Mouse (Mus musculus) ovary, adult 18-20 months (tissue): ENCODE results near the gene Slc1a5.

ENCODE experiments used
- DNase-seq: peaks from one replicate; pipeline ENCODE4 v3.0.0; 2022; ENCODE audit warnings: low spot score, mixed read lengths

Slc1a5 gene

DNA sequence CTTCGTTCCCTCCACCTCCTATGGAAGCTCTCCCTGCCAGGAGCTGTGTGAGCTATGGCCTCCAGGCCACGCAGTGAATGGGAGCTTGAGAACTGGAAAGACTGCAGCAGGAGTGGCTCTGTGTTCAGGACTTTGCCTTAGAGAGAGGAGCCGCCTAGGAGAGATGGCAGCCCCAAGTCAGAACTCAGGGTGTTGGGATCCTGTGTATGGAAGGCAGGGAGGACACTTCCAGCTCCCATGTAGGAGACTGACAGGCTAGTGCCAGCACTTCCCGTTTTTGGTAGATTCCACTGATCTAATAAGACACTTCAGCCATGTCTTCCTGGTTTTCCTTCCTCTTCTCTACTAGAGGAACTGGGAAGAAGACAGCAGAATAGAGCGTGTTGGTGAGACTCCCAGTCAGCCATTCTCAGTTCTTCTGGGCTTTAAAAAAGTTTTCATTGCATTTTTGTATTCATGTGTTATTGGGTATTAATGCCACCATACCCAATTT lies 39.2 kb downstream of the Slc1a5 start:
- no peak for DNase-seq

DNA sequence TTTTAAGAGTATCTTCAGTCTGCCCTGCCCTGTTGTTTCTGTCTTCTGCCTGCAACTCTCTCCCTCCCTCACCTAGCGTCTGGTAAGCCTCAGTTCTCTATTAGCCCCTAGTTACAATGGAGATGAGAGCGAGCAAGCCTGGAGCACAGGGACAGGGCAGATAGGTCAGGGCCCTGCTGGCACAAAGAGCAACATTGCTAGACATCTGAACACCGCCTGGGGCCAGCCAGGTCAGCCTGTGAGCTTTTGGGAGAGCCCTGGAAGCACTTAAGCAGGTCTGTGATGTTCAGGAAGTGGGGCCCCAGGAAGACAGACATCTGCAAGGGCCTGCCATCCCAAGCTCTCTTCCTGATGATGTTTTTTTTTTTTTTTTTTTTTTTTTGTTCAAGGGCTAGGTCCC lies 40.0 kb downstream of the Slc1a5 start:
- DNase-seq: no peak

DNA sequence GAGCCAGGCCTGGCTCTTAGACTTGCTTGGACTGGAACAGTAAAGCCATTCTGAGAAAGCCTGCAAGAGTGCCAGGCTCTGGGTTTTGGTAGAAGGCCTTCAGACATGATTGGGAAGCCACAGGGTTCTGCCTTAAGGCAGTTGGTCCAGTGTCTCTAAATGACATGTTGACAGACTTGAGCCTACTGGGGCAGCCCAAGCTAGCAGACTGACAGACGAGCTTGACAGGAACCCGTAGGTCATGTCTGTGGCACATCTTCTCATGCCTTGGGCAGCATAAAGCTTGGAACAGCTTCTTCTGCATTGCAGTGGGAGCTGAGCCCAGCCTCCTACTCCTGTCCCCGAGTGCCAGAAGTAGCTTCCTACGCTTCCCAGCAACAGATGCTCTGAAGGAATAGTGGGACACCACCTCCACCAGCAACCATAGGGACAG lies 40.5 kb downstream of the Slc1a5 start:
- DNase-seq: no peak

DNA sequence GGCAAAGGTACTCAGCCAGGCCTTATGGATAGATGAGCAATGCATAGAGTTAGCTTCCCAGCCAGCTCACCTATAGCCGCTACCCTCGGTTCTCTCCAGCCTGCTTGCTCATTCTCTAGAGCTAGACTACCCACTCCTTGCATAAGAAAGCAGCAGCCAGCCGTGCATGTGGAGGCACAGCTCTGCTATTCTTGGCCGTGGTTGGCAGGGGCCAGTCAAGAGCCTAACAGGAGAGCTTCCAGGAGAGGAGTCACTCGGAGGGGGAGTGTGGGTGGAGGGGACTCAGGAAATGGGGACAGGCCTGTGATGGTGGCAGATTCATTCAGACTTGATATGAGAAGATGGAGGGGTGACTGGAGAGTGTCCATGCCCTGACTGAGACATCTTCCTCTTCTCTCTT lies 42.6 kb downstream of the Slc1a5 start:
- no peak for DNase-seq

DNA sequence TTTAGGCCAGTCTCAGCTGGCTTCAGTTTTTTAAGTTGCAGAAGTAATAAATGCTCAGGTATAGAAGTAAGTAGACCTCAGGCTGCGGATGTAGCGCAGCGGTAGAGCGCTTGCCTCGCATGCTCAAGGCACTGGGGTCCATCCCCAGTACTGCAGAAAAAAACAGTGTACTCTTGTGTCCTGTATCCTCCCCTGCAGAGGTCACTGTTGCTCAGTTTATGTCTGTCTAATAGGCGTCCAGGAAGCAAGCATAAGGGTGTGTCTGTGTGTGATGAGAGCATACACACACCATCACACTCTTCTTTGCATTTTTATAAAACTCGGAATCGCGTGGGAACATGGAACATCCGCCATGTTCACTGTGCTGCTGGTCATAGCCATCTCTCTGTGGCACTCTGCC lies 44.6 kb downstream of the Slc1a5 start:
- no peak for DNase-seq

DNA sequence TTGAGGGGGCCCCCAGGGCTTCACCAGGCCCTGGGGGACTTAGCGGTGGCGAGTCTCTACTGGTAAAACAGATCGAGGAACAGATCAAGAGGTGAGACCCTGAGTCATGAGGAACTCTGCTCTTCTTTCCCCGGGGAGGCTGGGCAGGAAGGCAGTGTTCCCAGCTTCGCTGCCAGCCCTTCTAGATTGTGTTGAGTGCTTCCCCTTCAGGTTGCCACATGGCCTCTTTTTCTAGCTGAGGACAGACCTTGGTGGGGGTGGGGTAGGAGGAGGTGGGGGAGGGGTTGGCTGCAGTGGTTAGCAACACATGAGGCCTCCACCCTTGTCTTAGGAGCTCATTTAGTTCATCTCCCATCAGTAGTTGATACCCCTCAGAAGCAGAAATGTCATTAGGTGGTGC lies 45.4 kb downstream of the Slc1a5 start:
- no peak for DNase-seq

DNA sequence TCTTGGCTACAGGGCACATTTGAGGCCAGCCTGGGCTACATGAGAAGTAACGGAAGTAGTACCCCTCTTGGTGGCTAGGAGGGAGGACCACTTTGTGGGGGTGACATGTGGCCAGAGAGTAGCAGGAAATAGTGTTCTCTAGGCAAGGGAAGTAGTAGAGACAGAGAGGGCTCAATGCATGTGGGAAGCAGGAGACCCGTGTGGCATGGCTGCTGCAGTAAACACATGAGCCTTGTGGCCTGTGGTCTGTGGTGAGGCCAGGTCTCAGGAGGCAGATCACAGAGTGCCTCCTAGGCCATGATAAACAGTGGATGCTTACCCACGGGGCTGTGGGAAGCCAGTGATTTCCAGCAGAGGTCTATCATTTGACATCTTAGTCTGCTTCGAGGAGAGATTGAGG lies 46.1 kb downstream of the Slc1a5 start:
- DNase-seq: no peak

DNA sequence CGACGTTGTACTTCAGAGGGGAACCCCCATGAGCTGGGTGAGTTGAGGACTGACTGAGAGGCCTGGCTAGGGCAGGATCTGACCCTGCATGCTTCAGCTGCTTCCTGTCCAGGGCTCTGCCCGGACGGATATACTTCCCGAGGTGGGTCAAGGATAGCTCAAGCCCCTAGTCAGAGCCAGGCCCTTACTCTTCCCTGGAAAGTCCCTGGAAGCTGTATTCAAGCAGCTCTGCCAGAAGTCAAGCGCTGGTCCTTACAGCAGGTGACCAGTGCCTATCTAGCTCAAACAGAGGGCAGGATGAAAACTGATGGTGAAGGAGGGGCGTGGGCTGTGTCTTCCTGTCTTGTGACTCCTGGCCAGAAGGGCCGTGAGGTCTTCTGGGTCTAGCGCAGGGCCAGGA lies 49.3 kb downstream of the Slc1a5 start:
- DNase-seq: no peak

DNA sequence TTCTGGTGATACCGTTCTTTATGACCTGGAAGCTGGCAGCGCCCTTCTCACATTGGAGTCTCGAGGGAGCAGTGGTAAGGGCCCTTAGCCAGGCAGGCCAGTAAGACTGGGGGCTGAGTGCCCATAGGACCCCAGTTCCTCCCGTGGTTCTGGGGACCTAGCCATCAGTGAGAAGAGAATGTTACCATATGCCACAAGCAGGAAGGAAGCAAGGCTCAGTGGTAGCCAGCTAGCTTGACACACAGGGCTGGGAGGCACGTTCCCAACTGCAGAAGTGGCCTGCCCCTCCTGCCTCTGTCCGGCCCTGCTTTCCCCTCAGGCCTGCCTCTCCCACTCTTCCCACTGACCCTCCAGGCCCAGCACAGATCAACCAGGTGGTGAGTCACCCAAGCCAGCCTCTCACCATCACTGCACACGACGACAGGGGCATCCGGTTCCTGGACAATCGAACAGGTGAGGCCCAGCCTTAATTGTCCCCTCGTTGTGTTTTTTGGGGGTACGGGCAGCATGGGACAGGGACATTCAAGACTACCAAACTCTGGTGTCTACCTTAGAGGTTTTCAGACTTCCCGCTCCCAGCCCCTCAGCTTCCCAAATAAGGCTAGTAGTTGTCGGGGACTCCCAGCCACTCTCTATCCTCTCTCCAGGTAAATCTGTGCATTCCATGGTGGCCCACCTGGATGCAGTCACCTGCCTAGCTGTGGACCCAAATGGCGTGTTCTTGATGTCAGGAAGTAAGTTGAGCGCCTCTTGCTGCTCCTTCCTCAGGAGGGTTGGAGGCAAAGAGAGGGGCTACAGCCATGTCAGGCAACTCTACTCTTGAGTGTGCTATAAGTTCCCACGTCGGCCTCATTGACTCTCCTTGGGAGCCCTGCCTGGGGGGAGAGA lies 57.0 kb downstream of the Slc1a5 start:
- no peak for DNase-seq

DNA sequence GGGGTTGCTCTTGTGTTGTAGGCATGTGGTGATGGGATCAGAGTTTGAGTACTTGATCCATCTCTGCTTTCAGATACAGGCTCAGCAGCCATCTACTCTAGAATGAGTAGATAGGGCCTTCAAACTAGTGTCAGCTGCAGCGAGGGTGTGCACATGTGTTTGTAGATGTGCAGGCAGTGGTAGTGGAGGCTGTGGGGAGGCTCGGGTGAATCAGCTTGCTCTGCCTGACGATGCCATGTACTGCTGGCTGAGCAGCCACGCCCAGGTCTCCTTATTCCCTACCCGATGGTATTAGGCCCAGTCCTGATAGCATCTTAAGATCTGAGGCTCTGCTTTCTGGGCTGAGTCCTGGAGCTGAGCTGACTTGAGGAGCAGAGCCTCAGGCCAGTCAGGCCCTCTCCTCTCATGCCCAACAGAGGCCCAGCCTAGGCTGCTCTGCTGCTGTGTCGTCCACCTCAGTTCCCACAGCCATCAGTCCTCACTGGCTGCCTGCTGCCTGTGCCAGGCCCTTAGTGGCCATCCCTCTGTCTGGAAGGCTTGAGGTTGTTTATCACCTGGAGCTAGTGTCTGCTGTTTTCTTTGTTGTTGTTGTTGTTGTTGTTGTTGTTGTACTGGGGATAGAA lies 57.8 kb downstream of the Slc1a5 start:
- no peak for DNase-seq

DNA sequence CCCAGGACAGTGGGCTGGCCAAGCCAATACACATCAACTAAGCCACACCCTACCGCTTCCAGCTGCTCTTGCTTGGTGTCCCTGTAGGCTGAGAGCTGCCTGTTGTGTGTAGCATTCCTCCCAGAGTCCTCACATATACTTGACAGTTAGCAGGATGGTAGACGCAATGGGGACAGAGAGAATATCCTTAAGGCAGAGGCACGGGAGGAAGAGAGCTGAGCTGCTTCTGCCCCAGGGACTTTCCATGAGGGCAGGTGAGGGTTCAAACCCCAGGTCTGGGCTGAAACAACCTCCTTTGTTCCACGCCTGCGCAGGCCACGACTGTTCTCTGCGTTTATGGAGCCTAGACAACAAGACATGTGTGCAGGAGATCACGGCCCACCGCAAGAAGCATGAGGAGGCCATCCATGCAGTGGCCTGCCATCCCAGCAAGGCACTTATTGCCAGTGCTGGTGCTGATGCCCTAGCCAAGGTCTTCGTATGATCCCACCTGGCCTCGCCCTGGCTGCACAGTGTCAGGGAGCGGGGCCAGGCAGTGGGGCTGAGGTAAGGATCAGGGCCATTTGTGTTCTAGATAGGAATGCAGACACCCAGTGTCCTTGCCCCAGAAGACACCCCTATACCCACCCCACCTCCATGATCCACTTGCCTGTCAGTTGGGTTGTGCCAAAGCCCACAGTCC lies 58.4 kb downstream of the Slc1a5 start:
- no peak for DNase-seq

DNA sequence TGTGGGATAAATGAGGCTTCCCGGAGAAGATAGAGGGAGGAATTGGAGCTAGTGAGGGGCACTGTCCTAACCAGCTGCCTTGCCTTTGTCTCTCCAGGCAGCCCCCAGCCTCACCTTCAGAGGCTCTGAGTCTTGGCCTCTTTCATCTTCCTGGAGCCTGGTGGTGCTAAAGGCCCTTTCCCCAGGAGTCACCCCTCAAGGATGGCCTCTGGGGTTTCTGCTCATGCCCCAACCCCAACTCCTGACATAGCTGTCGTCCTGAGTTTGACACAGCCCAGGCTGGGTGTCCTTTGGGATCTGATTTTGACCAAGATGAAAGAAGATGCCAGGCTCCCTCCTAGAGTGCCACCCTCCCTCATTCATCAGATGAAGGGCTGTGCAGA lies 59.0 kb downstream of the Slc1a5 start:
- DNase-seq: no peak

DNA sequence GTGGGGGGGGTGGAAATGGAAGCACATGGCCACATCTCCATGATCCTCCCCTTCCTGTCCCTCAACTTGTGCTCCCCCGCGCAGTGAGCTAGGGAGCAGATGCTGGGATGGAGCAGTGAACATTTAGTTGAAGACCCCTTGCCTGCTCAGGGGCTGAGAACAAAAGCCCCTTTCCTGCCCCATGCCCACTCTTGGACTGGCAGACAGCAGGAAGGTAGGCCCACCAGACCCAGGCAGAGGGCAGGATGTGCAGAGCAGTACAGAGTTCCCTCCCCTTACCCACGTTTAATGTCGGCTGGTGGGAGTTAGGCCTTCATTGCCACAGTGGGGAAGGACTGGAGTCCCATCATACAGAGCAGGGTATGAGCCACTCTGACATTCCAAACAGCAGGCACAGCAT lies 59.9 kb downstream of the Slc1a5 start:
- DNase-seq: no peak

DNA sequence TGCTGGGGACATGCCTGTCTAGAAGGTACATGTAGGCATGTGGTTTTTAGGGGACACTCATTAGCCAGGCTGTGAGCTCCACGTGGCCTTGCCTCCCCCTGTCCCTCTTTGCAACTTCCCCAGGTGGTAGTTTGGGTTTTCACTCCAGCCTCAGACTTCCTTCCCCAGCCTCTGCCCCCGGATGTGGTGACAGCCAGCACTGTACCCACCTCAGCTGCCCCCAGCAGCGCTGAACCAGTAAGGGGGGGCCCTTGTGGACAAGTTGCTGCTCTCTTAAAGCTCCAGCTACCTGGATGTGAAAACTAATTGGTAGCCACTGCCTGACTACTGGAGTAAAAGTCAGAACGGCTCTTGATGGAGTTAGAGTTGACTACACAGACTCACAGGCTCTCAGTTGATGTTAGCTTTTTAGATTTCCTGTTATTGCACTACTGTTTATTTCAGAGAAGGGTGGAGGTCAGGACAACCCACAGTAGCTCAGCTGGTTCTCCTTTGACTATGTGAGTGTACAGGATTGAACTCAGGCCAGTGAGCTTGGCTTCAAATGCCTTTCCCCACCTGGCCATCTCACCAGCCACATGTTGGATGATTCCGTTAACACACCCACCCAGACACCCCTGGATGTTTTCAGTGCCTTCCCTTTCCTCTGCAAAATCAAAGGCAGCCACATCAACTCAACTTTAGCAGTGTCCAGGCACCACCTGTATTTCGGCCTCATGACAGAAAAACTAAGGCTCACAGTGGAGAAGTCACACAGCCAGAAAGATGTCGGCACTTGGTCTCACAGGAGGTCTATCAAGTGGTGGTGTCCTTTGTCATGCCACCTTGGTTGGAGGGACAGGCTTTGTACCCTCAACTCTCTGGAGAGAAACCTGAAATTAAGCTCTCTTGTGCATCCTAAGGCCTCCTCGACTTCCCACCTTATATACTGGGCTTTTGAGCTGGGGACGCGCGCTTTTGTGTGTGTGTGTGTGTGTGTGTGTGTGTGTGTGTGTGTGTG lies 60.7 kb downstream of the Slc1a5 start:
- no peak for DNase-seq

DNA sequence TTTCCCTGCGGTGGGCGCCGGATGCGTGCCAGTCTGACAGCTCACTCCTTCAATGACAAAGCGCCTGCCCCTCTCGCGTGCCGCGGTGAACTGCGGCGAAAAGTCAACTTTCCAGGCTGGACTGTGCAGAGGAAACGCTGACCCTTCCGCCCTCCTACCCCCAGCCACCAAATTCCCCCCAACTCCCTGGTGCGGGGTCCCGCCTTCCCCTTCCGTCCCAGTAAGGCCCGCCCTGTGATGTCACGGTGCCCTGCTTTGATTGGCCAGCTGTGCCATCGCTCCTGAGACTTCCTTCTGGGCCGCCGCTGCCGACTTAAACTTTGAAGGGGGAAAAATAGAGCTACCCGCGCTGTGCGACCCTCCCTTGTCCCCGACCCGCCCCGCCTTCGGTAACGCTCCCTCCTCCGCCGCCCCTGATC lies 61.5 kb downstream of the Slc1a5 start, which contains the start of gene Prkd2:
TSS of gene Prkd2 (plus strand) at position 258 of the 419 bp plus-strand sequence.
- DNase-seq: peak; percentile 83

DNA sequence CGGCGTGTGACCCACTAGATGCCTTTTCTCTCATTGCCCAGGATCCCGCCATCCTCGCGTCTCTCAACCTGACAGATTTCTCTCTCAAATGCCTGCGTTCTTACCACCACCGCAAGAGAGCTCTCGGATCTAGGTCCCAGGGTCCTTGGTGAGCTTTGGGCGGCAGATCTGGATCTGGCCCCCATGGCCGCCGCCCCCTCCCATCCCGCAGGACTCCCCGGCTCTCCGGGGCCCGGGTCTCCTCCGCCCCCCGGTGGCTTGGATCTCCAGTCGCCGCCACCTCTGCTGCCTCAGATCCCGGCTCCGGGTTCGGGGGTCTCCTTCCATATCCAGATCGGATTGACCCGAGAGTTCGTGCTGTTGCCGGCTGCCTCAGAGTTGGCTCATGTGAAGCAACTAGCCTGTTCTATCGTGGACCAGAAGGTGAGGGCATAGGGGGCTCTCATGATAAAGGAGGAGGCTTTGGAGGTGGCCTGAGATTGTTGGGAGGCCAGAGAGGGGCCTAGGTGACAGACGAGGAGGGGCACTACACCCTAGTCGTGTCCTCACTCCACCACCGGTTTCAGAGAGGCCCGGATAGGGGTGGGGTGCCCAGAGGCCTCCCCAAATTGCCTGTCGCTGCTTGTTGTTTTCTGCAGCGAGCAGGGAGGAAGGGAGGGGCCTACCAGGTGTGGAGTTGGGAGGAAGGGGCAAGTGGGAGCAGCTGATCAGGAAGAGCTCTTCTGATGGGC lies 62.5 kb downstream of the Slc1a5 start:
- no peak for DNase-seq

DNA sequence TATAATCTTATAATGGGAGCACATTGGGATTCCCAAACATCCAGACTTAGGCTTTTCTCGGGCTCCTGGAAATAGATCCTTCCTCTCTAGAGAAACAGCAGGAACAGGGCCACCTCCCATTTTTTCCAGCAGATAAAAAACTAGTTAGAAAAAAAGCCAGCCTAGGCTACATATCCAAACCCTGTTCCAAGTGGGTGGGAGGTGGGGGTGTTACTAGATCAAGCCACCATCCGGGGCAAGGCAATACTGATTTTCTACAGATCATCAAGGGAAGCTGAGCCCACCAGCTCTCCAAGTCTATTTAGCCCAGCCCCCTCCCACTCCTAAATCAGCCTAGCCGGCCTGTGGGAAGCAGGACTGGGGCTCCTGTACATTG lies 63.5 kb downstream of the Slc1a5 start:
- no peak for DNase-seq

DNA sequence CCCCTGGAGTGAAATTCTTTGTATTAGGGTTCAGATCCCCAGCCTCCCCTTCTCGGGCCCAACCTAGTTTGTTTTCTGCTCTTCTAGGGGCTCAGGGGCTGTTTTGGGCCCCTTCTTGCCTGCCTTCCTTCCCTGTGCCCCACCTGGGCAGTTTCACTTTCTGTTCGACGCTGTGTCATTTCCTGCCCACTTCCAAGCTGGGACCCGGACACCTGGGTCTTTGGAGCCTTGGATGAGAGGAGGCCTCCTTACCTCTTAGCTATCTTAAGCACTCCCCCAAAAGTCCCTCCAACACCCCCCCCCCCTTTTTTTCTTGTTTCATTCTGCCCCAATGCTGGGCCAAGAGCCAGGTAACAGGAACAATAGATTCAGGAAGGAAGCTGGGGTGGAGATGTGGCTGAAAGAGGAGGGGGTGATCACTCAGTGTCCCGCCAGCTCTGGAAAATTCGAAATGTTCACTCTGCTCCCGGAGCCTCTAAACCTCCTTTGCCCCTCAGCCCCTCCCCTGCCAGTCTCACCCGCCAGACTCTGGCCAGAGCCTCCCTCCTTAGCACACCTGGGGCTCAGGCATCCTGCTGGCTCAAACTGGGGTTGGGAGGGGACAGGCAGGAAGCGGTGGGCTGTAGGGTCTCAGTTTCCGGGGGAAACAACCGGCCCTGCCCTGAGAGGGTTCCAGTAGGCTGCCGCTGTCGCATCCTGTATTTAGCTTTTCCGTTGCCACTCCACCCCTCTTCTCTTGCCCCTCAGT lies 64.1 kb downstream of the Slc1a5 start:
- no peak for DNase-seq

DNA sequence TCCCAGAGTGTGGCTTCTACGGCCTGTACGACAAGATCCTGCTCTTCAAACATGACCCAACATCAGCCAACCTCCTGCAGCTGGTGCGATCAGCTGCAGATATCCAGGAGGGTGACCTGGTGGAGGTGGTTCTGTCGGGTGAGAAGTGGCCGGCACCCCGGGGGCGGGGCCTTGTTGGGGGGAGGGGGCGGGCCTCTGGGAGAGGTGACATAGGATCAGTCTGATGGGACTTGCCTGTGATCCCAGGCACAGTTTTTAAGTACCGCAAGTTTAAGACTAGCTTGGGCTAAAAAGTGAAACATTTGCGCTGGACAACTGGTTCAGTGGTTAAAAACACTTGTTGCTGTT lies 64.7 kb downstream of the Slc1a5 start:
- DNase-seq: no peak

DNA sequence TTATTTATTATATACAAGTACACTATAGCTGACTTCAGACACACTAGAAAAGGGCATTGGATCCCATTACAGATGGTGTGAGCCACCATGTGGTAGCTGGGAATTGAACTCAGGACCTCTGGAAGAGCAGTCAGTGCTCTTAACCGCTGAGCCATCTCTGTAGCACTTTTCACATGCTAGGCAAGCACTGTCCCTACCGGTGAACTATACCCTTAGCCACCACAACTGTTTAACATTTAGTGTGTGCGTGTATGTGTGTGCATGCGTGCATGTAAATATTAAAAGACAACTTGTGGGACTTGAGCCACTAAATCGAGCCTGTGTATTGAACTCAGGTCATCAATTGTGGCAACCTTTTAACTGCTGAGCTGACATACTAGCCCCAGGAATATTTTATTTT lies 65.6 kb downstream of the Slc1a5 start:
- DNase-seq: no peak
